Mouse (Mus musculus) intestine, postnatal 0 days (tissue): Measurements from ENCODE around the gene Tada1. TPM values are rescaled to one million over a fixed set of nuclear protein-coding genes. Genes with fewer than 3 reads are reported as not detected.

ENCODE experiments used
- ATAC-seq: fragments of 200-750 bp; cut with Nextera tagmentation; 2 replicates; pipeline ENCODE4 v1.8.0; 2017; ENCODE audit warnings: mild to moderate bottlenecking, moderate TSS enrichment, moderate library complexity
- H3K27ac ChIP-seq: fragments of 300-500 bp; sonication (generic); 2 replicates; pipeline ENCODE4 v1.5.1; 2014; ENCODE audit warnings: mild to moderate bottlenecking, low read depth, low read length, moderate library complexity
- H3K27me3 ChIP-seq: fragments of 300-500 bp; sonication (generic); replicated peaks from 2 replicates; pipeline ENCODE4 v1.6.1; 2014; ENCODE audit warnings: low read length, mixed read lengths; ENCODE audit not compliant: control insufficient read depth, insufficient read depth
- H3K36me3 ChIP-seq: fragments of 300-500 bp; sonication (generic); 2 replicates; pipeline ENCODE4 v1.6.1; 2014; ENCODE audit warnings: mild to moderate bottlenecking, moderate library complexity; ENCODE audit not compliant: control insufficient read depth, insufficient read depth
- H3K4me1 ChIP-seq: fragments of 300-500 bp; sonication (generic); replicated peaks from 2 replicates; pipeline ENCODE4 v1.6.1; 2014; ENCODE audit warnings: antibody characterized with exemption, low read length, mixed read lengths; ENCODE audit not compliant: control insufficient read depth, insufficient read depth
- H3K4me2 ChIP-seq: fragments of 300-500 bp; sonication (generic); replicated peaks from 2 replicates; pipeline ENCODE4 v1.6.1; 2014; ENCODE audit warnings: low read depth, mild to moderate bottlenecking, moderate library complexity
- H3K4me3 ChIP-seq: fragments of 300-500 bp; sonication (generic); 2 replicates; pipeline ENCODE4 v1.5.1; 2014; ENCODE audit warnings: low read depth, low read length
- H3K9ac ChIP-seq: fragments of 300-500 bp; sonication (generic); 2 replicates; pipeline ENCODE4 v1.6.1; 2014; ENCODE audit warnings: mild to moderate bottlenecking, low read depth, low read length
- H3K9me3 ChIP-seq: fragments of 300-500 bp; sonication (generic); 2 replicates; pipeline ENCODE4 v1.6.1; 2016; ENCODE audit warnings: mixed run types; ENCODE audit not compliant: control insufficient read depth
- CTCF ChIP-seq: sonication (generic); IDR thresholded peaks from 2 replicates; pipeline ENCODE4 v1.5.1; 2016; ENCODE audit warnings: low read depth, mild to moderate bottlenecking, control low read depth, antibody characterized with exemption, moderate library complexity
- WGBS: fragments of 180-500 bp; shearing (Covaris S2); extraction: QIAGEN DNeasy Blood & Tissue Kit; methylation state at CpG from one replicate; pipeline ENCODE4 v1.1.7; 2014; 5-methylcytosine and 5-hydroxymethylcytosine counted together
- polyA plus RNA-seq: library from polyadenylated mRNA; unstranded; fragments of >200 nt; fragmentation: Nextera tagmentation; extraction: Ambion mirVana; gene quantifications from 2 replicates; pipeline ENCODE4 v1.2.1, GENCODE M21; 2015

Gene Tada1
- polyA plus RNA-seq, 1 experiment from 2014 or later, result 18.1 TPM

DNA sequence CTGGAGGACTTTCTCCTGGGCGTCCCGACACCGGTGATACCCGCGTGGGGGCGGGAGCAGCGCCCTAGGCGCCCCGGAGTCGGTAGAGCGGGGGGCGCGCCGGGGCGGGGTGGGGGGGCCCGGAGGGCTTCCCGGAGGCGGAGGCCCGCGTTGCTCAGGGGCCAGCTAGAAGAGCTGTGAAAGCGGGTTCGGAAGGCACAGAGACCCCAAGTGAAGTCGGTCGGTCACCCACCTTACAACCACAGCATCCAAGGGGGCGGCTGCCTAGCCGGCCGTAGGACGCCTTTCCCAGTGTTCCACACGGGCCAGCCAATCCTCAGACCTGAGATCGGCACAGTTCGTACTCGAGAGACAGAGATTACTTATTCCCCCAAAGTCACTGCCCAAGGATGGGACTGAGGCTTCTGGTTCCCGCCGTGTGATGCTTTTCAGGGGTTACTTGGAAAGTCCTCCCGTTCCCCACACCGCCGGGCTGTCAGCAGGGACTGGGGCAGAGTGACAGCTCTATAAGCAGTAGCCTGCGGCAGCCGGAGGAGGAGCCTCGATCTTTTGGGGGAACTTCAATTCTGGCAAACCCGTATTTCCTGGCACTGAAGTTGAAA lies 834 bp downstream of the Tada1 start:
- TF ChIP-seq CTCF, result 0 out of 2 replicates have a peak, but pooled peaks have one; percentile 20
- under 1% methylated on average over 36 of the region's 41 CpGs for WGBS
- H3K9me3 ChIP-seq, result no peaks in the 10 kb centered on the region

DNA sequence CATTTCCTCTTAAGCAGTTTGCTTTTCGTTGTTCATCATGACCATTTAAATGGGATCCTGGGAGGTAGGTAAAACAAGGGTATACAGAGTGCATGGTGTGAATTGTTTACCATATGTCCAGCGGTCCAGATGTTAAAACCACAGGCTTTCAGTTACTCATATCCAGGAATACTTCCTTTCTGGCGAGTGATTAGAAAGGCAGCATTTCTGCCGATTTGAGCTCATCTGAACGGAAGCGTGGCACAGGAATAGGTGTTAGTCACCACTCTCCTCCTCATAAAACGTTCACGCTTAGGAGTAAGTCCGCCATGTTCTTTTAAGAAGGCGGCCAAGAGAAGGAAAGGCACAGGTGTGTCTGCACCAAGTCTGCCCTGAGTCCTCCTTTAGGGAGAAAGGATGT lies 2.4 kb downstream of the Tada1 start:
- H3K9me3 ChIP-seq, result no peaks in the 10 kb centered on the region
- no peak overlapping the region for H3K4me2 ChIP-seq
- no peak for TF ChIP-seq CTCF
- peaks cover 26% of the 10 kb centered on the region for H3K36me3 ChIP-seq
- no peak overlapping the region for H3K9ac ChIP-seq
- no peak overlapping the region for H3K4me3 ChIP-seq
- H3K4me1 ChIP-seq, result 0 out of 2 replicates have a peak, but pooled peaks cover 4% of the 10 kb centered on the region
- 79% methylated on average over 10 of the region's 10 CpGs for WGBS
- H3K27ac ChIP-seq, result no peak overlapping the region
- no peaks in the 10 kb centered on the region for H3K27me3 ChIP-seq
- ATAC-seq, result no peak

More for the DNA sequence above, 834 bp downstream of the Tada1 start:
- Histone ChIP-seq H3K27ac (peak overlapping the region; percentile 93), H3K4me1 (0 out of 2 replicates have a peak, but pooled peaks cover 4% of the 10 kb centered on the region), H3K9ac (peak overlapping the region; percentile 95), H3K4me3 (peak overlapping the region; percentile 73), H3K36me3 (peaks cover 12% of the 10 kb centered on the region), H3K4me2 (peak overlapping the region; percentile 85), H3K27me3 (no peaks in the 10 kb centered on the region)
- peak; percentile 17 for ATAC-seq

DNA sequence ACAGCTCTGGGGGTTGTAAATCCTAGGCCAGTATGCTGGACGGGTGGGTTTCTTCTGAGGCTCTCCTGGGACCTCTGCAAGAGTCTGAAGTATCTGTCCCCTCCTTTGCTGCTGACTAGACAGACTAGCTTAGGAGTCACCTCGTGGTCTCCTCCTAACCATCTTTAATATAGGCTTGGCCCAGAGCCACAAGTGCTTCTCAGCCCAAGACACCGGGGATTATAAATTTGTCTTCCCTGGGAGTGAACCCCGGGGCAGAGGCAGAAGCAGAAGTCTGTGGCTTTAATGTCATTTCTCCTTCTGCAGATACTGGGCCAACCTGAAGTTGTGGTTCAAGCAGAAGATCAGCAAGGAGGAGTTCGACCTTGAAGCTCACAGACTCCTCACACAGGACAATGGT lies 2.9 kb downstream of the Tada1 start:
- 62% methylated on average over 5 of the region's 5 CpGs for WGBS
- no peak overlapping the region for H3K27ac ChIP-seq
- H3K4me2 ChIP-seq, result no peak overlapping the region
- TF ChIP-seq CTCF, result no peak
- no peak for ATAC-seq
- H3K4me1 ChIP-seq, result 0 out of 2 replicates have a peak, but pooled peaks cover 4% of the 10 kb centered on the region
- H3K9ac ChIP-seq, result no peak overlapping the region
- no peak overlapping the region for H3K4me3 ChIP-seq
- no peaks in the 10 kb centered on the region for H3K9me3 ChIP-seq
- H3K36me3 ChIP-seq, result peaks cover 29% of the 10 kb centered on the region
- no peaks in the 10 kb centered on the region for H3K27me3 ChIP-seq

DNA sequence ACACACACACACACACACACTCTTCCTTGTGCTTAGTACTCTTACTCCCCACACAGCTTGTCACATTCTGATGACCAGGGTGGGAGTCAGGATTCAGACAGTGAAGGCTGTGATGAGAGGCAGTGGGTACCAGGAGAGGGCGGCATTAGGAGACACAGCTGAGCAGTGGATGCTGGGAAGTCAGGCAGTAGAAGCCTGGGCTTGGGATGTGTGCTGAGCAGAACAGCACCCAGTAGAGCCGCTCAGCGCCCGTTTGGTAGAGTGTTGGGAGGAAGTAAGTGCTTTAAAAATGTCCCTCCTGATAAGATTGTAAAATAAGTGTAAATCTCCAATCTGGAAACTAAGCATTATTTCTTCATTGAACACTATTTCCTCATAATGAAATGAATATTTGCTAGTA lies 3.7 kb downstream of the Tada1 start:
- Histone ChIP-seq H3K27ac (no peak overlapping the region), H3K4me2 (no peak overlapping the region), H3K4me1 (0 out of 2 replicates have a peak, but pooled peaks cover 4% of the 10 kb centered on the region), H3K36me3 (peaks cover 32% of the 10 kb centered on the region), H3K9me3 (no peaks in the 10 kb centered on the region), H3K9ac (no peak overlapping the region), H3K4me3 (no peak overlapping the region), H3K27me3 (no peaks in the 10 kb centered on the region)
- no peak for TF ChIP-seq CTCF
- WGBS, result 74% methylated on average over 4 of the region's 4 CpGs
- ATAC-seq, result no peak

DNA sequence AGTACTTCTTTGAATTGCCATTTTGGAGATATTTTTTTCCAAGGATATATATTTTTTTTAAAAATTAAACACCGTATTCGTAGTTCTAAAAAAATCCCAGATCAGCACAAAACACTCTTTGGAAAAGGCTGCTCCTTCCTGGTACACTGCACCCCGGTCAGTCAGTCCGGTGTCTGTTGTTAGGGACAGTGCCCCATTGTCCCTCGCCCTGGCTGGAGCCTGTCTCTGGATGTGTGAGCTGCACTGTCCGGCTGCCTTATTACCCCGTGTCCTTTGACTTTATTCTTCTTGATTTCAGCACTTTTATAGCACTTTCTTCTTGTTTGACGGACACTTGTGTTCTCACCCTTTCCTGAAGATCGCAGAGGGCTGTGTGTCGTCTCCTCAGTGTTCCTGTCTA lies 5.7 kb downstream of the Tada1 start:
- no peak overlapping the region for H3K9ac ChIP-seq
- no peak overlapping the region for H3K27ac ChIP-seq
- no peaks in the 10 kb centered on the region for H3K9me3 ChIP-seq
- 90% methylated on average over 10 of the region's 10 CpGs for WGBS
- TF ChIP-seq CTCF, result no peak
- H3K4me1 ChIP-seq, result 0 out of 2 replicates have a peak, but pooled peaks cover 4% of the 10 kb centered on the region
- H3K27me3 ChIP-seq, result no peaks in the 10 kb centered on the region
- H3K4me3 ChIP-seq, result no peak overlapping the region
- no peak for ATAC-seq
- H3K36me3 ChIP-seq, result peaks cover 48% of the 10 kb centered on the region
- H3K4me2 ChIP-seq, result no peak overlapping the region

DNA sequence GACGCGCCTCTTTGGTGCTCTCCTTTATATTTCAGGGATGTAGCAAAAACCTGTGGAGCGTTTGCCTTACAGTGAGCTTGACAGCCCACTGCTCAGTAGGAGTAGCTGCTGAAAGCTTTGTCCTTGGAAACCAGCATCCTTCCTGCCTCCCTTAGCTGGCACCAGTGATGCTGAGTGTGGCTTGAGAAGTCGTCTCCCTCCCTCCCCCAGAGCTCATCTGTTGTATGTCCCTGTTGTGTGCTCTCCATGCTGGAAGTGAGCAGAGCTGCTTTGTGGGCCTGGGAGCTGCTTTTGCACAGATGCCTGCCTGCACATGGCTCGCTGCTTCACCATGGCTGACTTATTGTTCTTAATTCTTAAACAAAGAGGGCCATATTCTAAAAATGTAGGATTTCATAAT lies 6.5 kb downstream of the Tada1 start:
- Histone ChIP-seq H3K4me3 (no peak overlapping the region), H3K27ac (no peak overlapping the region), H3K4me2 (no peak overlapping the region), H3K27me3 (no peaks in the 10 kb centered on the region), H3K4me1 (0 out of 2 replicates have a peak, but pooled peaks cover 2% of the 10 kb centered on the region), H3K9me3 (no peaks in the 10 kb centered on the region), H3K9ac (no peak overlapping the region), H3K36me3 (peaks cover 56% of the 10 kb centered on the region)
- 90% methylated on average over 5 of the region's 5 CpGs for WGBS
- TF ChIP-seq CTCF, result no peak
- ATAC-seq, result no peak
